Mouse (Mus musculus): ENCODE results near the gene Gprc5b. TPM values are rescaled to one million over a fixed set of nuclear protein-coding genes. Genes with fewer than 3 reads are reported as not detected.

Gprc5b gene
- total RNA-seq, 2 experiments from 2014 or later: 43.1 to 44.1 TPM

DNA sequence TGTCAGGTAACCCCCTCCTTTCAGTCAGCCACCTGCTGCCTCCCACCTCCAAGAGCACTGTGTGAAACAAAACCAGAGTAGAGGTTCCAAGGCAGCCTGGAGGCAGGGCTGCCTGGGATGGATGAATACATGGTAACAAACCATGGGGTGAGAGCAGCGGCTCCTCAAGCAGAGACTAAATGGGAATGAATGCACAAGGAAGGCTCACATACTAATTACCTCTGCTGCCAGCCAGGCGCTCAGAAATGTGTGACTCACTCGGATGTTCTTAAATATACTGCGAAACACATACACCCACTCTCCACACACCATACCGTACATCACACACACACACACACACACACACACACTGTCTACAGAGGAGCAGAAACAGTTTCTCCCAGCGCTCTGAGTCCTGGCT lies 4.7 kb downstream of the Gprc5b start:
- no peak for DNase-seq (ENCODE audit: low spot score in 2 of 2)

DNA sequence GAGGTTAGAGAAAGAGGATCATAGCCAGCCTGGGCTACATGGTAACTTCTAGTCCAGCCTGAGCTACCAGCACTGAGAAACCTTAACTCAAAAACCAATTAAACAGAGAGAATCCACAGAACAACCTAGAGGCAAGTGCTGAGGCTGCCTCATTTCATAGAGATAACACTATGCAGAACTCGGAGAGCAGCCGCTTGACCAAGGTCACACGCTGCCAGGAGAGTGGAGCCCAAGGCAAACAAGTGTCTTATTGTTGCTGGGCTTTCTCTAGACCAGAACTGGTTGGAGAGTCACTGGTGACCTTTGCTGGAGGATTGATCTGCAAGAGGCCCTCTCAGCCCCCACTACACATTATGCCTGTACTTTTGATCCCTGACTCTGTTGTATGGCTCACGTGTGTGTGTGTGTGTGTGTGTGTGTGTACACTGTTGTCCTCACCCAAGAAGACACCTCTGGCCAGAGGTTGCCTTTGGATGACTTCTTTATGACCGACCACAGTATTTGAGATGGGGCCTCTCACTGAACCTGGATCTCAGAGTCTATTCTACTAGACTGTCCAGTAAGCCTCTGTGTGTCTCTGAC lies 5.6 kb downstream of the Gprc5b start:
- DNase-seq (ENCODE audit: low spot score in 2 of 2): no peak

DNA sequence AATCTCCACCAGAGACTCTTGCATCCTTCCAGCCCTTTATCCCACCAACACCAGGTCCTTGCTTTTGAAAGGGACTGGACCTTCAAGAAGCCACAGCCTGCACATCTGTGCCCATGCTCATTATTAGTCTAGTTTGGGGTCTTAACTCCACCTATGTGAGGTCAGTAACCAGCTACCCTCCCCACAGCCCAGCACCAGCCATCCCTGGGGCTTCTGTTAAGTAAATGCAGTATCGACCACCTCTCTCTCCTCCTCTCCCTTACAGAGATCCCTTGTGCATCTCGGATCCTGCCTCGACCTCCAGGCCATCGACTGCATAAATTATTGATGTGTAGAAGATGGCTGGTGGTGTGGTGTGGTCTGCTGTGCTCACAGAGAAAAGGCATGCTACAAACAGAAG lies 8.6 kb downstream of the Gprc5b start:
- no peak for DNase-seq (ENCODE audit: low spot score in 2 of 2)

DNA sequence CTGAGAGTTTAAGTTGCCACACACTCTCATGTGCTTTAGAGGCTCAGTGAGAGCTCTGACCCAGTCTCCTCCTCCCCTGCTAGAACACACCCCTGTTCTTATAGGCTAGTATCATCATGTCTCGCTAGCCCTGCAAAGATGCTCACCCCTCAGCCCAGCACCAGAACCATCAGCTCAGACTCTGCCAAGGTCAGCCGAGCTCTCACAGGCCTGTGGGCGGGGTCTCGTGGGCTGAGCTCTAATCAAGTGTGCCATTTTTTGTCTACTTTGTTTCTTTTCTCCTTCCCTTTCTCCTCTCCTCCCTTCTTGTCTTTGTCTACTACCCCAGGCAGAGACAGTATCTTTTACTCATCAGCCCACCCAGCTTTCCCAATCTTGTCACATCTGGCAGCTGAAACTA lies 9.2 kb downstream of the Gprc5b start:
- DNase-seq (ENCODE audit: low spot score in 2 of 2): no peak

DNA sequence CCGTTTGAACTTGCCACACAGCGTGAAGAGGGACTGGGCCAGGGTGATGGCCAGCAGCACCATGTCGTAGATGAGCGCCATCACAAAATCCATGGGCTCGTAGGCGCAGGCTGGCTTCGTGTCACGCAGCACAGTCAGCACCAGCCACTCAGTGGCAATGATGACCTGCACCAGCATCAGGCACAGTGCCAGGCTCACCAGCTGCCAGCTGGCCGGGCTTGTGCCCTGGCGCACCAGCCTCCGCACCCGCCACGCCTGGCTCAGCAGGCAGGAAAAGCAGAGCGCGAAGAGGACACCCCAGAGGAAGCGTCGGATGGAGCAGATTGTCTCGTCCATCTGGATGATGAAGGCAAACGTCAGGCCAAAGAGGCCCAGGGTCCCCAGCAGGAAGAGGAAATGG lies 11.1 kb downstream of the Gprc5b start:
- DNase-seq (ENCODE audit: low spot score in 2 of 2): peak; percentile 87 to 90

DNA sequence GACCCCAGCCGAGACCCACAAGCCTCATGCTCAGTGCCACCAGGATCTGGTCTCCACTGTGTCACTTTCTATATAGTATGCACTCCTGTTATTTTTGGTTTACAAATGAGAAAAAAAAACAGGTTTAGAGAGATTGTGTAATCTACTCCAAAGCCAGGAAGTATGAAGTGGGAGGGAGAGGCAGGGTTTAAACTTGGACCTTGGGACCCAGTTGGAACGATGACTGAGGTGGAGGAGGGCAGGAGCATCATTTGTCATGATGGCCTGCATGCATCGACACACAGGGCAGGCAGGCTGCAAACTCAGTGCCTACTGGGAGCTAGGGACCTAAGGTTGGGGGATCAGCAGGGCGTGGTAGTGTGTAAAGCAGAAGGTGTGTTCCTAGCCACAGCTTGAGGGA lies 12.4 kb downstream of the Gprc5b start:
- no peak for DNase-seq (ENCODE audit: low spot score in 2 of 2)

DNA sequence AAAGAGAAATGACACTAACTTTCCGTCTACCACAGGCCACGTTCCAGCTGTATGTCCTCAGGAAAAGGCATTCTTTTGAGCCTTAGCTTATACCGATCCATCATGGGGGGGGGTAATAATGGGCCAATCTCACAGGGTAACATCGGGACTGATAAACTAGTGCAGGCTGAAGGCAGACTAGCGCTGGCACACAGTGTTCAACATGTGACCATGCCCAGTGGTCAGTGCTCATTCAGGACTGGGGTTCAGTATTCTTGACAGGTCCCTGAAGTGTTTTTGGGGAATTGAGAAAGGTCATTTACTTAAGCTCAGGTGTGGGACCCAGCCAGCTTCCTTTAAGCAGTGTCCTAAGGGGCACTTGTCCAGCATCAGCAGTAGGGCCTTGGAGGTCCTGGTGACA lies 13.2 kb downstream of the Gprc5b start:
- no peak for DNase-seq (ENCODE audit: low spot score in 2 of 2)

DNA sequence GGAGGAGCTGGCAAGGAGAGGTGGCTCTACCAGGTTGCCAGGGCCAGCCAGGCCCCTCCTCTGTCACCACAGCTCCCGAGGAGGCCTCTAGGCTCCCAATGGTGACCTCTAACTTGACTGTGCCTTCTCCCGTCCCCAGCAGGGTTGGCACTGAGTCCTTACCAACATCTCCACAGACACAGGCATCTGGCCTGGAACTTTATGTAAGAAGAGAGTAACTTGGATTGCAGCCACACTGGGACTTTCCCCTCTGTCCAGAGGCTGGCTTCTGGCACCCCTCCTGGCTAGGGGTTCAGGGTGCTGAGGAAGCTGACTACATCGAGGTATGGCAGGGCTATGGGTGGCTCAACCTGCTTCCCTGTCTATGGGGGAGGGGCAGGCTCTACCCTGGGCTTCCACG lies 13.7 kb downstream of the Gprc5b start:
- DNase-seq (ENCODE audit: low spot score in 2 of 2): no peak

DNA sequence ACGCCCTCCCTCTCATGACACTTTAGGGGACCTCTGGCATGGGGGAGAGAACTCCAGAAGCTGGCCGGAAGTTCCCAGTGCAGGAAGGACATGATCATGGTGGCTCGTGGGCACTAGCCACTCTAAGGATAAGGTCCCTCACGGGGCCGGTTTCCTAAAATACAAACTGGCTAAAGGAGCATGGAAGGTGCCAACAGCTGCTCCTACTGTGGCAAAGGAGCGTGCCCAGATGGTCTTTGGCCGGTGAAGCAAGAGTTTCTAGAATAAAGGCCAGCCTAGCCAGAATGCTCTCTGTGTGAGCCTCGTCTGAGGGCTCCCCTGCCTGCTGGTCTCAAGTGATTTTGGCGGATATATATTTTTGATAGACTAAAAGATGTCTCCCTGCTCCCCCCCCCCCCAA lies 15.3 kb downstream of the Gprc5b start:
- no peak for DNase-seq (ENCODE audit: low spot score in 2 of 2)

DNA sequence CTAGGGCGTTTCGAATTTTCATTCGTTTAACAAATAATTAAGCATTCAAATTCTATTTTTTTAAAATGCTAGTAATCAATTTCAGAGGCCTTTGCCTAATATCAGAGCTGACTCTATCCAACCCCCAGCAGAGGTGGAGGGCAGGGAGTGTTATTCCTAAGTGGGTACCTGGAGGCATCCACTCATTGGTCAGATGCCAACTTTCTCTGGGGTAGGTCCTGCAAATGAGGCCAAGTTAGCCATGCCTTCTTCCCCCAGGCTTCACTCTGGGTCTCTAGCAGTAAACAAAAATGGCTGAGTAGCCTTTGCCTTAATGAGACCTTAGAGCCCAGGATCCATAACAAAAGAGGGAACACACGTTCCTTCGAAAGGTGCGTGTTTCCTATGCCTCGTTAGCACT lies 15.9 kb downstream of the Gprc5b start:
- DNase-seq (ENCODE audit: low spot score in 2 of 2): no peak

DNA sequence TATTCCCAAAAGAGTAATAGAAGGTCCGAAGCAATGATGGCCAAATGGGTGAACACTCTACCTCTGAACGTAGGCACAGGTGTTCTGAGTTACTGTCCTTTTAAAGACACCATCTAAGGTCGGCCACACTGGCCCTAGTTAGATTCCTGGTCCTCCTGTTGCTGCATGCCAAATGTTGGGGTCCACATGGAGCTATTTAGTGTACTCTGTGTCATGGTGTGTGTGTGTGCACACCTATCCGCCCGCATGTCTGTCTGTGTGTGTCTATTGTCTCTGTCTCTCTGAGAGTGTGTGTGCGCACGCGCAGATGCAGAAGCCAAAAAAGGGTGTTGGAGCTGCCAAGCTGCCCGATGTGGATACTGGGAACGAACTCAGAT lies 17.9 kb downstream of the Gprc5b start:
- no peak for DNase-seq (ENCODE audit: low spot score in 2 of 2)

DNA sequence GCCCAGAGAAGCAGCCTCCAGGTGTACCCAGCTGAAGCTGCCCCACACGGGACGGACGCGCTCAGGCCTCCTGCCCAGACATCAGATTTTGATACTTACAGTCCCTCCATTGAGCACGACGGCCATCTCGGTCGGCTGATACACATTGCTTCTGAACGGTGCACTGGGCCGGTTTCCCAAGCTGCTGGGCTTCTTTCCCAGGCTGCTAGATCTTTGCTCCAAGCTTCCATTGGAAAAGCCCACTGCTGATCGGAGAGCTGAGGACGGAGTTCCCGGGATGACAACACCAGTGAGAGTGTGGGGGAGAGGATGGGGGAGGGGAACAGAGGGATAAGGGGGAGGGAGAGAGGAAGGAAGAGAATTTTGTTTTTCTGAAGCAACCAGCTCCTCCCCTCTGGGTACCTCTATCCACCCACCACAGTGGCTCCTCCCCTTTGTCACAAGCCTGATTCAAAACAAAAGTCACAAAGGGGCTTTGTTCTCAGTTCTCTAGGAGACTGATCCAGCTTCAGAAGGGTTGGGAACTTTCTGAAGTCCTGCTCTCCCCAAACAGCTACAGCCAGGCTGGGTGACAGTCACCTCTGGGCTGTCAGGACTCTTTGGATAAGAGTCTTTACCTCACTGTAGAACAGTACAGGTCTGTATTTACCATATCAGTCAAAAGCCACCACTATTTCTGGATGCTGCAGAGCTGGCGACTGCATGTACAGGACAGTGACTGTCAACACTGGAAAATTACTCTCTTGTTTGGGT lies 18.4 kb downstream of the Gprc5b start:
- DNase-seq (ENCODE audit: low spot score in 2 of 2): peak; percentile 72 to 80

DNA sequence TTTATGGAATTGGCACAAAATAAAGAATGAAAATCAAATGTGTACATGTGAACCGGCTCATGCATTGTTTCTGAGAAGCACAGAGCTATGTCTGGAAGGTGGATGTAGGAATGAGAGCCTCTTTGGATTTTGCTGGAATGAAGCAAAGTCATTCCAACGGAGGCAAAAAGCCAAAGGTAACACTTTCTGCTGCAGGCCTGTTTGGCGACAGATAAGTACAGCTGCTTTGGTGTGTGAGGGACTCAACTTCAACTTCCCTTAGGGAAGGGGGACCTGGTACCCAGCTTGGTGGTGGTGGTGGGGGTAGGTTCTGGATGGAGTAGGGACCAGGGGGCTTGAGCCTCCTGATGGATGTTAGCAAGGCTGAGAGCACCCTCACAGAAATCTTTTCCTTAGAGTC lies 19.2 kb downstream of the Gprc5b start:
- no peak for DNase-seq (ENCODE audit: low spot score in 2 of 2)

DNA sequence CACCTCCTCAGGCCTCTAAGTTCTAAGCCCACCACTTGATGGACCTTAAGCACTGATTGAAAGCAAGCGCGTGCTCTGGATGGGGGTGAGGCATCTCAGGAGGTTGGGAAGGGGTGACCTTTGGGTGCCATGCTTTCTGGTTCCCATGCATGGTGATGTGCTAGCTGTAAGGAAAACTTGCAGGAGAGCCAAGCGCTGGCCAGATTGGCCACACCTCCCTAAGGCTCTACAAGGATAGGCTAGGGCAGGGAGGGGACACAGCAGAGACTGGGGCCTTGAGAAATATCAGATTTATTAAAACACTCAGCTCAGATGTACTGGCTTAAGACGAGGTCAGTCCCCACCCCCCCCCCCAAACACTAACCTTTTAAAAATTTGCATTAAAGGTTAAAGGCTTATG lies 21.6 kb downstream of the Gprc5b start:
- DNase-seq (ENCODE audit: low spot score in 2 of 2): no peak

DNA sequence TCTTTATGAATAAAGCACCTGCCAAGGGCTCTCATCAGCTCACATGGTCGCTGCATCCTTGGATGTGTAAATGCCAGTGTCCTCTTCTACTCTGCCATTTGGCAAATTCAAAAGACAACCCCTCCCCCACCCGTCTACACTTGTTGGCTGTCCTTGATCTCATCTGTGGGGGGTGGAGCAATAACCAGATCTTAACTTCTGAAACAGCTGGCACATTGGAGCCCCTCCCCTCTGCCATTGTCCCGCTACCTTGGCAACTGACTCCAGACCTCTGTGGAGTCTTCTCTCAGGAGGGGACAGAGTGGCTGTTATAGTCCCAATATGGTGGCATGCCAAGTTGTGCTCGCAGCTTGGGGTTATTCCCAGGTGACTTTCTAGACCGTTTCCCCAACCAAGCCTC lies 22.7 kb downstream of the Gprc5b start:
- DNase-seq (ENCODE audit: low spot score in 2 of 2): no peak

DNA sequence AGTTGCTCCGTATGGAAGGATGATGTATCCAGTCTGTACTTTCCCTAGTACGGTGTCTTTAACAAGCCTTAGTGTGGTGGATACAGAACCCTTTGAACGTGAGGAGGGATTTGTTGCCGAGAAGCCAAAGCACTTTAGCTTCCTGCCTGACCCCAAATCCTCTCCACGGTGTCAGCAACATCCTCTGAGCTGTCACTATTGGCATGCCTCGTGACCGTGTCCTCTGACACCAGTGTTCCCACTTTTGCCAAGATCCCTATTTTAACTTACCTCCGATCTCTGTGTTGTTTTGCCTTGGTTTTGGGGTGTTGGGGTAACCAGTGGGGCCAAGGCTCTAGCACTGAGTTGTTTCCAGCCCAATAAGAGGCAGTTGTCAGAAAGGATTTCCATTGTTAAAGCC lies 23.5 kb downstream of the Gprc5b start:
- DNase-seq (ENCODE audit: low spot score in 2 of 2): no peak

DNA sequence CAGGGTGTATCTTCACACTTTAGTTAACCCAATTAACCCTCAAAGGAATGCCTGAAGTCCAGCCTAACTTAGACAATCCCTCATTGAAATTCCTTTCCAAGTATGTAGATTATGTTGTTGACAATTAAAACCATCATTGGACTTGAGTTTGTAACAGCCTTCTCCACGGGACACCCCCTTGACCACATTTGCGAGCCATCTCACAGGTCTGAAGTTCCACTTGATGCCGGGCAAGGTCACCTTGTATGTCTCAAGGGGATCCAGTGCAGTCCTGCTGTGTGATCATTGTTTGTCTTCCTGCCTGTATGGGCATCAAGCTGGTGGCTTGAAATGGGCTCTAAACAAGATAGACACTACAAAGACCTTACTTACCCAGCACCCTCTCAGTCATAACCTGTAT lies 26.1 kb downstream of the Gprc5b start:
- no peak for DNase-seq (ENCODE audit: low spot score in 2 of 2)

DNA sequence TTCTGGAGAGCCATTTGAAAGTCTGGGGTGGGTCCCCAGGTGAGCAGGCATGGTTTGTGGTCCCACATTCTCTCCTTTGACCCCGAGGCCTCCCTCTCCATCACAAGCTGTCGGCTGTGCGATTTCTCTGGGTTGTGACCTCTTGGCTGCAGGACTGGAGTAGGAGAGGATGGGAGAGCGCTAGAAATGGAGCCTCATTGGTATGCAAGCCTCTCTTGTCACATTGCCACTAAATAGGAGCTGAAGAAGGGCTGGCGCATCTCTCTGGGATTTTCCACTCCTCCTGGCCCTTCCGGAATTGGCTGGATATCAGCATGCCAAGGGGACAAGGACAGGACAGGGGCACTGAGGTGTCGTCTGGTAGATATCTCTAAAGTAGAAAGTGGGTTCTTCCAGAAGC lies 29.8 kb downstream of the Gprc5b start:
- no peak for DNase-seq (ENCODE audit: low spot score in 2 of 2)

DNA sequence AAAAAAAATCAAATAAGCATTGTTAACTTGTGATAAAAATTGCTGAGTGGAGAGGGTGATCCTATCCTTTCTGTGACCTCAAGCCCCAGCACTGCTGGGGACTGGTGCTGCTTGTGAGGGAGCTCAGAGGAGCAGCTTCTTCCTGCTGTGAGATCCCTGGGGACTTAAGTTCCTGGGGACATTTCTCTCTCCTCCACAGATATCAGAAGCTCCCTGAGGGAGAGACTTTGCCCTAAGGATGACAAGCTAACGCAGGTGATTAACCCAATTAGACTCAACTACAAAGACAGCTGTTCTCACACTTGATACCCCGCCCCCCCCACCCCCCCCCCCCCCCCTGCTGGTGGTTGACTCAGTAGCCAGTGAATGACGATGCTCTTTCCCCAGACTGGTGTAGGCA lies 30.2 kb downstream of the Gprc5b start:
- no peak for DNase-seq (ENCODE audit: low spot score in 2 of 2)

DNA sequence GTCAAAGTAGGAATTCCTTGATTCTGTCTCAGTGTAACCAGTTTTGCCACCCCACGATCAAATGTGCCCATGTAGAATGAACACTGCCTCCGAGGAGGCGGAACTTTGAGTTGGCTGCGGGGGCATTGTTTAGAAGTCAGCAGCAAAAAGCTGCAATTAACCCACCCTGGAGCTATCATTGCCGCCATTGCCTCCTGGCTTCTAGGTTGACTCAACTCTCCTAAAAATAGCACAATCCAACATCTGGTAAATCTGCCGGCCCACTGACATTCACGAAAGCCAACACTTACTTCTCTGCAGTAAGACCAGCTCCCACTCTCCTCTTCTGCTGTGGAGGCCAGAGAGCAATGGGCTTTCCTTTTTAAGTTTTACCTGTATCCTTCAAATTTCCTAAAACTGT lies 35.8 kb downstream of the Gprc5b start:
- no peak for DNase-seq (ENCODE audit: low spot score in 2 of 2)

DNA sequence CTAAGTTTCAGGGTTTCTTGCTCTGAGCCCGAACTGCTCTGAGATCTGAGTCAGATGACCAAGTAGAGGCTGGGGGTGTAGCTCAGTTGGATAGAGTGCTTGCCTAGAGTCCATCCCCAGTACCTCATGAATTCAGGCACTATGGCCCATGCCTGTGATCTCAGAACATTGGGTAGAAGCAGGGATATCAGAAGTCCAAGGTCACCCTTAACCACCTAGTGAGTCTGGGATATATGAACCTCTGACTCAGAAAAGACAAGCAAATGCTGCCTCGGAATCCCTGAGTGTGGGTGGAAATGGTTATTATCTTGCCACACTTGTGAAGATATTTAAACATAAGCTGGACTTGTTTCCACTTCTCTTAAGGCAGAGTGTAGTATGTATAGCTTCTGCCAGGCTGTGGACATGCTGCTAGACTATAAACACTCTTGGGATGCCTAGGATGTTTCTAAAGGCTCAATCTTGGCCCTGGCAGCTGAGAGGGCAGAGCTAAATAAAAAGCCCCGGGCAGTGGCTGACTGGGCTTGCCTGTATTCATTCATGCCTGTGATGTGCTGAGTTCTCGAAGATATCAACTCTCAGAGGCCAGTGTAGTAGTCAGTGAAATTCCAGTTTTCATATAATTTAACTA lies 38.3 kb downstream of the Gprc5b start:
- no peak for DNase-seq (ENCODE audit: low spot score in 2 of 2)

DNA sequence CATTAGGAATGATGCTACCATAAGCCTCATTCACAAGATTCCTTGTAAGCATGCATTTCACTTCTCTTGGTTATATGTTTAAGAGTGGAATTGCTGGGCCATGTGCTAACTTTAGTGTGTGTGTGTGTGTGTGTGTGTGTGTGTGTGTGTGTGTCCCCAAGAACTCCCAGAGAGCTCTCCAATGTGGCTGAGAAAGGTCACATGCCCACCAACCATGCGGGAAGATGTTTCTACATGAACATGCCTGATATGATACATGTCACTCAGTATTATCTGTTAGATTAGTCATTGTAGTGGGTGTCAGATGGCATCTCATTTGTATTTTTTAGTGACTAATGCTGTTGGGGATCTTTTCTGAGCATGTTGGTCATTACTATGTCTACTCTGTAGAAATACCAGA lies 40.0 kb downstream of the Gprc5b start:
- DNase-seq (ENCODE audit: low spot score in 2 of 2): no peak
